Mouse (Mus musculus) neural tube, embryonic 11.5 days (tissue): ENCODE data around the gene Otud3. TPM values are rescaled to one million over a fixed set of nuclear protein-coding genes. Genes with fewer than 3 reads are reported as not detected.
"Not testable (repeated sequence)": the region's sequence is repeated elsewhere in the genome, so short reads cannot be mapped to it uniquely, and the experiment has no call there.

Source experiments
- ATAC-seq: fragments of 200-750 bp; cut with Nextera tagmentation; 2 replicates; pipeline ENCODE4 v1.8.0; 2017; ENCODE audit warnings: moderate number of reproducible peaks, mild to moderate bottlenecking, moderate TSS enrichment, moderate library complexity; ENCODE audit not compliant: insufficient read depth, low FRiP score, low TSS enrichment
- DNase-seq: peaks from one replicate; pipeline ENCODE4 v3.0.0-alpha.2; 2015; ENCODE audit warnings: low spot score
- H3K27ac ChIP-seq: fragments of 300-500 bp; sonication (generic); 2 replicates; pipeline ENCODE4 v1.5.1; 2014; ENCODE audit warnings: low read depth, mild to moderate bottlenecking, low read length
- H3K27me3 ChIP-seq: fragments of 300-500 bp; sonication (generic); 2 replicates; pipeline ENCODE4 v1.6.1; 2014; ENCODE audit warnings: mild to moderate bottlenecking, low read length, mixed read lengths; ENCODE audit not compliant: control insufficient read depth, insufficient read depth
- H3K36me3 ChIP-seq: fragments of 300-500 bp; sonication (generic); 2 replicates; pipeline ENCODE4 v1.6.1; 2014; ENCODE audit warnings: mild to moderate bottlenecking, low read length, moderate library complexity, mixed read lengths; ENCODE audit not compliant: control insufficient read depth, insufficient read depth
- H3K4me1 ChIP-seq: fragments of 300-500 bp; sonication (generic); 2 replicates; pipeline ENCODE4 v1.6.1; 2014; ENCODE audit warnings: low read length, mixed read lengths; ENCODE audit not compliant: control insufficient read depth, insufficient read depth
- H3K4me2 ChIP-seq: fragments of 300-500 bp; sonication (generic); 2 replicates; pipeline ENCODE4 v1.6.1; 2014; ENCODE audit warnings: low read depth, mild to moderate bottlenecking, moderate library complexity
- H3K4me3 ChIP-seq: fragments of 300-500 bp; sonication (generic); 2 replicates; pipeline ENCODE4 v1.5.1; 2014; ENCODE audit warnings: low read depth, low read length
- H3K9ac ChIP-seq: fragments of 300-500 bp; sonication (generic); 2 replicates; pipeline ENCODE4 v1.6.1; 2014; ENCODE audit warnings: mild to moderate bottlenecking, low read length
- H3K9me3 ChIP-seq: fragments of 300-500 bp; sonication (generic); 2 replicates; pipeline ENCODE4 v1.6.1; 2016; ENCODE audit warnings: low read length; ENCODE audit not compliant: control insufficient read depth
- WGBS: fragments of 180-500 bp; shearing (Covaris S2); extraction: QIAGEN DNeasy Blood & Tissue Kit; methylation state at CpG from one replicate; pipeline ENCODE4 v1.1.7; 2014; 5-methylcytosine and 5-hydroxymethylcytosine counted together
- polyA plus RNA-seq: library from polyadenylated mRNA; unstranded; fragments of >200 nt; fragmentation: Nextera tagmentation; extraction: Ambion mirVana; gene quantifications from 2 replicates; pipeline ENCODE4 v1.2.1, GENCODE M21; 2014

Gene Otud3
- polyA plus RNA-seq, 1 experiment from 2014 or later: 2.8 TPM

DNA sequence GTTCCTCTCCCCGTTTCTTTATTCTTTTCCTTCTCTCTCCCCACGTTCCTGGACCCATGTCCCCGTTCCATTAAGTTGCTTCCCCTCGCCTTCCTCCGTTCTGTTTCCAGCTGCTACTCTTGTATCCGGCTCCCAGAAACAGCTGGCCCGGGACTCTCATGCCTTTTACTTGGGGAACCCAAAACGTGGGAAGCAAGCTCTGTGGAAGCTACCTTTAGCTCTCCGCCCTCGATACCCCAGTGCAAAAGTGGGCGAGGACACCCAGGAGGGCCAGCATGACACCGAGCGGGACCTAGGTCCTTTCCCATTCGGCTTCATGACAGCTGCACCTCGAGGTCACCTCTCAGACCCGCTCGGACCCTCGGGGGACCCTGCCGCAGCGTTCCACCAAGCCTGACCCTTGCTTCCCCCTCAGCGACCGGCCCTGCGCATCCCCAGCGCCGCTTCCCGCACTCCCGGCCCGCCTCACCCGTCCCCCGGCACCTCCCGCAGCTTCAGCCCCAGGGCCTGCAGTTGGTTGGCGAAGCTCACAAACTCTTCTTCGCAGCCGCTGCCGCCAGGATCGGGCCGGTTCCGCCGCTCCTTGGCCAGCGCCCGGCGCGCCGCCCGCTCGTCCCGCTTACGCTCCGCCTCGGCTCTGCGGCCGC lies 481 bp downstream of the Otud3 start:
- ATAC-seq (peak; percentile 31; the same call in 1 of the 2 replicates), DNase-seq (no peak)
- peak overlapping the region; percentile 95 for H3K4me3 ChIP-seq
- H3K4me1 ChIP-seq: peaks cover 4% of the 10 kb centered on the region
- WGBS: under 1% methylated on average over 52 of the region's 52 CpGs
- H3K27me3 ChIP-seq: no peaks in the 10 kb centered on the region
- no peaks in the 10 kb centered on the region for H3K9me3 ChIP-seq
- peak overlapping the region; percentile 93 for H3K4me2 ChIP-seq
- peak overlapping the region; percentile 54 for H3K27ac ChIP-seq
- no peaks in the 10 kb centered on the region for H3K36me3 ChIP-seq
- H3K9ac ChIP-seq: peak overlapping the region; percentile 84

DNA sequence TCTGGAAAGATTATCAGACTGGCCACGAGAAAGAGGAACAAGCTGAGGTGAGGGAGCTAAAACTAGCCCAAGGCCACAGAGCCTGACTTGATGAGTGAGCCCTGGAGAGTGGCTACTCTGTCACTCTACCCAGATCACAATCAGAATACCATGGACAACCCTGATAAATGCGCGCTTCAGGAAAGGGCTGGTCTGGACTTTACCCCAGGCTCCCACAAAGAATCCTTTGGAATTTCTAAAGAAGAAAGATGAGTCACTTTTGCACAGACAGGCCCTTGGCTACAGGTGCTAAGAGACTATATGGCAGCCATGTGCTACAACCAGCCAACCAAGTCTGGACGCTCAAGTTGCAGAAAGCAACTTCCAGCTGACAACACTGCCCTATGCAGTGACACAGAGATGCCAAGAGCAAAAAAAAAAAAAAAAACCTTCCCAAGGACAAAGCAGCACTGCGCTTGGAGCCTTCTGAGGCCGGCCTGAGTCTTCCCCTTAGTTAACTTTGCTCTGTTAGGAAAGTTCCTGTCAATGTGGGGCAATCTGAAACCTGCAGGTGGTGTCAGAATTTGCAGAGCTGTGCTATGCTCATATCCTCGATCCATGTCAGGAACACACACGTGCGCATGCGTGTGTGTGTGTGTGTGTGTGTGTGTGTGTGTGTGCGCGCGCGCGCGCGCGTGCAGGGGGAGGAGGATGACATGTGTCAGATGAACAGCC lies 8.0 kb downstream of the Otud3 start:
- no peaks in the 10 kb centered on the region for H3K4me1 ChIP-seq
- H3K9ac ChIP-seq: no peak overlapping the region
- H3K27ac ChIP-seq: no peak overlapping the region
- no peak for DNase-seq
- no peak for ATAC-seq
- no peak overlapping the region for H3K4me3 ChIP-seq
- 97% methylated on average over 18 of the region's 18 CpGs for WGBS
- H3K4me2 ChIP-seq: no peak overlapping the region
- no peaks in the 10 kb centered on the region for H3K9me3 ChIP-seq
- peaks cover 13% of the 10 kb centered on the region for H3K36me3 ChIP-seq
- H3K27me3 ChIP-seq: no peaks in the 10 kb centered on the region

GRCm38 (mm10) chr4:138899361-138899760 lies 14.4 kb downstream of the Otud3 start:
- DNase-seq (no peak), ATAC-seq (no peak)
- WGBS: 87% methylated on average over 7 of the region's 7 CpGs
- Histone ChIP-seq H3K9ac (no peak overlapping the region), H3K9me3 (no peaks in the 10 kb centered on the region), H3K27ac (no peak overlapping the region), H3K4me2 (no peak overlapping the region), H3K4me3 (no peak overlapping the region), H3K36me3 (peaks cover 5% of the 10 kb centered on the region), H3K4me1 (no peaks in the 10 kb centered on the region), H3K27me3 (no peaks in the 10 kb centered on the region)

GRCm38 (mm10) chr4:138893789-138894188 lies 20.0 kb downstream of the Otud3 start:
- H3K9me3 ChIP-seq, H3K9ac ChIP-seq, H3K36me3 ChIP-seq, H3K4me3 ChIP-seq, DNase-seq, H3K4me1 ChIP-seq, H3K27ac ChIP-seq, H3K27me3 ChIP-seq, ATAC-seq, H3K4me2 ChIP-seq: not testable (repeated sequence)
- WGBS: 91% methylated on average over 11 of the region's 11 CpGs

GRCm38 (mm10) chr4:138892655-138893054 lies 21.1 kb downstream of the Otud3 start:
- DNase-seq: no peak
- 82% methylated on average over 5 of the region's 6 CpGs for WGBS
- H3K9me3 ChIP-seq: no peaks in the 10 kb centered on the region
- no peak overlapping the region for H3K4me3 ChIP-seq
- no peak overlapping the region for H3K9ac ChIP-seq
- H3K36me3 ChIP-seq: peaks cover 2% of the 10 kb centered on the region; the same call in 1 of the 2 replicates
- no peaks in the 10 kb centered on the region for H3K27me3 ChIP-seq
- no peaks in the 10 kb centered on the region for H3K4me1 ChIP-seq
- no peak overlapping the region for H3K4me2 ChIP-seq
- H3K27ac ChIP-seq: no peak overlapping the region
- no peak for ATAC-seq

DNA sequence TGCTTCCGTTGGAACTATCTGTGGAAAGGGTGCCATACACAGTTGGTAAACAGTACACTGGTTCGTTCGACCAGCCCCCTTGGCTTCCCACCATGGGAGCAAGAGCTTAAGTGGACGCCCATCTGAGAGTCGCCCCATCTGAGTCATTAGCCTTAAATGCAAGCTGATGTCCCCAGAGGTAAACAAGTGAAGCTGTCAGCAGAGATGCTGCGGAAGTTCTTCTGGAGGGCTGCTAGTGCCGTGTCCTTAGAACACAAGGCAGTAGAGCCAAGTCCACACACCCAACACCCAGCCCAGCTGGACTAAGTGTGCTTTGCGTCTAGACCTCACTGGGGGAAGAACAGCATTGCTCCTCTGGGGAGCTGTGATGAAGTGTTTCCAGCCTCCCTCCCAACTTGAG lies 24.1 kb downstream of the Otud3 start:
- no peak overlapping the region for H3K4me3 ChIP-seq
- 80% methylated on average over 8 of the region's 8 CpGs for WGBS
- no peak overlapping the region for H3K4me2 ChIP-seq
- DNase-seq: no peak
- no peak overlapping the region for H3K9ac ChIP-seq
- H3K4me1 ChIP-seq: no peaks in the 10 kb centered on the region
- ATAC-seq: no peak
- no peak overlapping the region for H3K27ac ChIP-seq
- no peaks in the 10 kb centered on the region for H3K36me3 ChIP-seq
- no peaks in the 10 kb centered on the region for H3K27me3 ChIP-seq
- H3K9me3 ChIP-seq: no peaks in the 10 kb centered on the region

GRCm38 (mm10) chr4:138889165-138889564 lies 24.6 kb downstream of the Otud3 start:
- Histone ChIP-seq H3K27ac (no peak overlapping the region), H3K36me3 (no peaks in the 10 kb centered on the region), H3K27me3 (no peaks in the 10 kb centered on the region), H3K4me3 (no peak overlapping the region), H3K4me1 (no peaks in the 10 kb centered on the region), H3K4me2 (no peak overlapping the region), H3K9me3 (no peaks in the 10 kb centered on the region), H3K9ac (no peak overlapping the region)
- DNase-seq: no peak
- ATAC-seq: no peak
- 70% methylated on average over 7 of the region's 7 CpGs for WGBS

GRCm38 (mm10) chr4:138884261-138884660 lies 29.5 kb downstream of the Otud3 start:
- 14% methylated on average over 6 of the region's 6 CpGs for WGBS

DNA sequence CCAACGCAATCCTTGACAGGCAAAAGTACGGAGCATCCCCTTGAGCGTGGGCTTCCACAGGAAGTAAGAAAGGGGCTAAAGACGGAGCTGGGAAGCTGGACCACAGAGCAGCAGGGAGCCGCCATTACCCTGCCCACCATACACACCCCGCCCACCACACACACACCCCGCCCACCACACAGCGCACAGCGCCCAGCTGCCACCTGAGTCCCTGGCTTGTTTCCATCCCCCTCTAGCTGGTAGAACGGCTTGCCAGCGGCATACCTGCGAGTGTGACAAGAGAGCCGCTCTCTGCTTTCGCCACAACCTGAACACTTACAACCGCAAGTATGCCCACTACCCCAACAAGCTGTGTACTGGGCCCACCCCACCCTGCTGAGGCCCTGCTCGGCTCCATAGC lies 31.6 kb downstream of the Otud3 start:
- Histone ChIP-seq H3K27ac (no peak overlapping the region), H3K9ac (no peak overlapping the region), H3K4me3 (no peak overlapping the region), H3K4me2 (peak overlapping the region; percentile 21; the same call in 1 of the 2 replicates), H3K4me1 (0 out of 2 replicates have a peak, but pooled peaks cover 6% of the 10 kb centered on the region), H3K9me3 (no peaks in the 10 kb centered on the region), H3K36me3 (no peaks in the 10 kb centered on the region), H3K27me3 (no peaks in the 10 kb centered on the region)
- WGBS: 7% methylated on average over 16 of the region's 16 CpGs
- no peak for DNase-seq
- ATAC-seq: no peak

More at GRCm38 (mm10) chr4:138884261-138884660, 29.5 kb downstream of the Otud3 start:
- Histone ChIP-seq H3K4me2 (no peak overlapping the region), H3K9me3 (no peaks in the 10 kb centered on the region), H3K27me3 (no peaks in the 10 kb centered on the region), H3K9ac (no peak overlapping the region), H3K36me3 (no peaks in the 10 kb centered on the region), H3K27ac (no peak overlapping the region), H3K4me1 (0 out of 2 replicates have a peak, but pooled peaks cover 6% of the 10 kb centered on the region), H3K4me3 (no peak overlapping the region)
- DNase-seq (peak; percentile 83), ATAC-seq (no peak)
